Mouse (Mus musculus): ENCODE data around the gene Krtap5-4.
"Not testable (repeated sequence)": the region's sequence is repeated elsewhere in the genome, so short reads cannot be mapped to it uniquely, and the experiment has no call there.

The Krtap5-4 gene

GRCm38 (mm10) chr7:142303249-142303648 lies at the start of gene Krtap5-4:
Krtap5-4 (plus strand) TSS chr7:142303549.
- DNase-seq (ENCODE audit: low spot score), result no peak

GRCm38 (mm10) chr7:142255517-142255916 lies 47.8 kb upstream of the Krtap5-4 start:
- no peak for DNase-seq (ENCODE audit: low spot score)

- not testable (repeated sequence) for DNase-seq (ENCODE audit: low spot score)
Measured at GRCm38 (mm10) chr7:142258254-142258653, 45.1 kb upstream of the Krtap5-4 start, which contains the start of gene Gm2431. Gm2431 (minus strand) TSS chr7:142258354.

- not testable (repeated sequence) for DNase-seq (ENCODE audit: low spot score)
Measured at GRCm38 (mm10) chr7:142274263-142274662, 29.1 kb upstream of the Krtap5-4 start, which contains the start of gene Gm4559. Gm4559 (minus strand) TSS chr7:142274363.

- DNase-seq (ENCODE audit: low spot score), result not testable (repeated sequence)
Measured at GRCm38 (mm10) chr7:142278183-142278582, 25.2 kb upstream of the Krtap5-4 start.

GRCm38 (mm10) chr7:142279291-142279690 lies 24.1 kb upstream of the Krtap5-4 start:
- DNase-seq (ENCODE audit: low spot score), result not testable (repeated sequence)

- DNase-seq (ENCODE audit: low spot score), result not testable (repeated sequence)
Measured at GRCm38 (mm10) chr7:142282847-142283246, 20.5 kb upstream of the Krtap5-4 start.

GRCm38 (mm10) chr7:142284023-142284591 lies 19.2 kb upstream of the Krtap5-4 start:
- DNase-seq (ENCODE audit: low spot score), result peak; percentile 73

GRCm38 (mm10) chr7:142284615-142285080 lies 18.7 kb upstream of the Krtap5-4 start:
- DNase-seq (ENCODE audit: low spot score), result peak; percentile 85

GRCm38 (mm10) chr7:142285130-142285835 lies 18.1 kb upstream of the Krtap5-4 start:
- DNase-seq (ENCODE audit: low spot score), result no peak

- DNase-seq (ENCODE audit: low spot score), result not testable (repeated sequence)
Measured at GRCm38 (mm10) chr7:142285910-142286612, 17.3 kb upstream of the Krtap5-4 start.

GRCm38 (mm10) chr7:142293851-142294250 lies 9.5 kb upstream of the Krtap5-4 start:
- not testable (repeated sequence) for DNase-seq (ENCODE audit: low spot score)

GRCm38 (mm10) chr7:142295418-142295817 lies 7.9 kb upstream of the Krtap5-4 start:
- no peak for DNase-seq (ENCODE audit: low spot score)

GRCm38 (mm10) chr7:142296108-142296507 lies 7.2 kb upstream of the Krtap5-4 start:
- DNase-seq (ENCODE audit: low spot score), result not testable (repeated sequence)

GRCm38 (mm10) chr7:142297018-142297417 lies 6.3 kb upstream of the Krtap5-4 start, which contains the start of gene Krtap5-1:
Krtap5-1 (minus strand) TSS chr7:142297118.
- not testable (repeated sequence) for DNase-seq (ENCODE audit: low spot score)

GRCm38 (mm10) chr7:142303929-142304328 lies 580 bp downstream of the Krtap5-4 start:
- not testable (repeated sequence) for DNase-seq (ENCODE audit: low spot score)

- no peak for DNase-seq (ENCODE audit: low spot score)
Measured at GRCm38 (mm10) chr7:142314600-142315285, 11.4 kb downstream of the Krtap5-4 start.

GRCm38 (mm10) chr7:142316558-142316957 lies 13.2 kb downstream of the Krtap5-4 start:
- peak; percentile 58 for DNase-seq (ENCODE audit: low spot score)

GRCm38 (mm10) chr7:142317216-142317615 lies 13.9 kb downstream of the Krtap5-4 start:
- DNase-seq (ENCODE audit: low spot score), result no peak

GRCm38 (mm10) chr7:142319124-142319523 lies 15.8 kb downstream of the Krtap5-4 start:
- DNase-seq (ENCODE audit: low spot score), result no peak

GRCm38 (mm10) chr7:142320906-142321305 lies 17.6 kb downstream of the Krtap5-4 start:
- DNase-seq (ENCODE audit: low spot score), result no peak

Measured in yolk sac, embryonic 10.5 days (tissue).